Mouse (Mus musculus) MEL (cell line): ENCODE results near the gene Ccna1. TPM values are rescaled to one million over a fixed set of nuclear protein-coding genes. Genes with fewer than 3 reads are reported as not detected.

Source experiments
- DNase-seq: peaks from one replicate; pipeline ENCODE4 v3.0.0; 2011; ENCODE audit warnings: low read depth, low spot score
- H3K27ac ChIP-seq: 2 replicates; pipeline ENCODE4 v1.5.1; 2012; ENCODE audit warnings: low read depth, mild to moderate bottlenecking, control low read depth, low read length, moderate library complexity; ENCODE audit not compliant: control insufficient read depth
- H3K27me3 ChIP-seq, 2 experiments: fragments of 150-350 bp in 1 of 2; sonication (generic) in 1 of 2; 2 replicates each; pipeline ENCODE4 v1.6.1; 2012; ENCODE audit warnings: low read length in 2 of 2, mild to moderate bottlenecking in 2 of 2, improper control_type of control experiment in 1 of 2, moderate library complexity in 1 of 2; ENCODE audit not compliant: insufficient read depth in 2 of 2, control insufficient read depth in 1 of 2
- H3K36me3 ChIP-seq, 2 experiments: 2 replicates each; pipeline ENCODE4 v1.6.1; 2012 to 2014; ENCODE audit warnings: low read length in 2 of 2, improper control_type of control experiment in 1 of 2, inconsistent platforms in 1 of 2, mild to moderate bottlenecking in 1 of 2; ENCODE audit not compliant: insufficient read depth in 2 of 2, control insufficient read depth in 1 of 2
- H3K4me1 ChIP-seq, 2 experiments: fragments of 150-350 bp in 1 of 2; sonication (generic) in 1 of 2; 2 replicates each; pipeline ENCODE4 v1.6.1; 2012; ENCODE audit warnings: low read length in 2 of 2, improper control_type of control experiment in 1 of 2, mild to moderate bottlenecking in 1 of 2; ENCODE audit not compliant: insufficient read depth in 2 of 2, control insufficient read depth in 1 of 2
- H3K4me3 ChIP-seq, 2 experiments: fragments of 150-350 bp in 1 of 2; sonication (generic) in 1 of 2; 2 replicates each; pipeline ENCODE4 v1.5.1; 2012; ENCODE audit warnings: low read depth in 2 of 2, low read length in 2 of 2, mild to moderate bottlenecking in 2 of 2, moderate library complexity in 2 of 2, control low read depth in 1 of 2, improper control_type of control experiment in 1 of 2; ENCODE audit not compliant: control insufficient read depth in 1 of 2, insufficient read depth in 1 of 2
- H3K79me2 ChIP-seq: 2 replicates; pipeline ENCODE4 v1.6.1; 2012; ENCODE audit warnings: mild to moderate bottlenecking, low read length, moderate library complexity; ENCODE audit not compliant: control insufficient read depth, poor library complexity, insufficient read depth
- H3K9ac ChIP-seq: 2 replicates; pipeline ENCODE4 v1.6.1; 2012; ENCODE audit warnings: low read depth, mild to moderate bottlenecking, control low read depth, low read length, moderate library complexity; ENCODE audit not compliant: control insufficient read depth, poor library complexity, severe bottlenecking
- H3K9me3 ChIP-seq: fragments of 150-350 bp; sonication (generic); replicated peaks from 2 replicates; pipeline ENCODE4 v1.6.1; 2012; ENCODE audit warnings: mild to moderate bottlenecking, low read length, improper control_type of control experiment, moderate library complexity; ENCODE audit not compliant: insufficient read depth
- CHD1 ChIP-seq: IDR thresholded peaks from 2 replicates; pipeline ENCODE4 v1.6.1; 2012; ENCODE audit warnings: low read depth, mild to moderate bottlenecking, inconsistent platforms, low read length, improper control_type of control experiment
- EP300 ChIP-seq, 2 experiments: IDR thresholded peaks; 2 replicates each; pipeline ENCODE4 v1.6.1; 2011; ENCODE audit warnings: improper control_type of control experiment in 2 of 2, low read length in 2 of 2, low read depth in 1 of 2, mild to moderate bottlenecking in 1 of 2
- GATA1 ChIP-seq: IDR thresholded peaks from 2 replicates; pipeline ENCODE4 v1.6.1; 2011; ENCODE audit warnings: low read depth, low read length, improper control_type of control experiment
- HCFC1 ChIP-seq: IDR thresholded peaks from 2 replicates; pipeline ENCODE4 v1.6.1; 2012; ENCODE audit warnings: low read depth, mild to moderate bottlenecking, inconsistent platforms, low read length, improper control_type of control experiment, moderate library complexity
- JUND ChIP-seq: IDR thresholded peaks from 2 replicates; pipeline ENCODE4 v1.6.1; 2011; ENCODE audit warnings: low read depth, mild to moderate bottlenecking, improper control_type of control experiment, low read length
- MAFK ChIP-seq: IDR thresholded peaks from 2 replicates; pipeline ENCODE4 v1.6.1; 2011; ENCODE audit warnings: low read depth, mild to moderate bottlenecking, low read length, improper control_type of control experiment, borderline replicate concordance
- MXI1 ChIP-seq: IDR thresholded peaks from 2 replicates; pipeline ENCODE4 v1.6.1; 2011; ENCODE audit warnings: mild to moderate bottlenecking, low read depth, low read length, improper control_type of control experiment
- MYC ChIP-seq: IDR thresholded peaks from 2 replicates; pipeline ENCODE4 v1.6.1; 2011; ENCODE audit warnings: low read depth, mild to moderate bottlenecking, low read length, improper control_type of control experiment, moderate library complexity
- polyA plus RNA-seq, 2 experiments: library from polyadenylated mRNA; stranded (reverse) in 1 of 2; unstranded in 1 of 2; fragments of >175 nt in 1 of 2; fragments of >200 nt in 1 of 2; gene quantifications; 2 replicates each; pipeline versions ENCODE4 v1.2.1 to v1.2.4; 2012; ENCODE audit warnings: low replicate concordance in 2 of 2, low read depth in 1 of 2; ENCODE audit not compliant: insufficient read length in 2 of 2, insufficient read depth in 1 of 2, missing spikeins in 1 of 2
- total RNA-seq: library from RNA; depleted of rRNA; stranded (reverse); fragments of 300-350 nt; gene quantifications from 2 replicates; pipeline ENCODE4 v1.2.3, GENCODE M21; 2012

The Ccna1 gene
- total and polyA plus RNA-seq, 3 experiments = not detected

DNA sequence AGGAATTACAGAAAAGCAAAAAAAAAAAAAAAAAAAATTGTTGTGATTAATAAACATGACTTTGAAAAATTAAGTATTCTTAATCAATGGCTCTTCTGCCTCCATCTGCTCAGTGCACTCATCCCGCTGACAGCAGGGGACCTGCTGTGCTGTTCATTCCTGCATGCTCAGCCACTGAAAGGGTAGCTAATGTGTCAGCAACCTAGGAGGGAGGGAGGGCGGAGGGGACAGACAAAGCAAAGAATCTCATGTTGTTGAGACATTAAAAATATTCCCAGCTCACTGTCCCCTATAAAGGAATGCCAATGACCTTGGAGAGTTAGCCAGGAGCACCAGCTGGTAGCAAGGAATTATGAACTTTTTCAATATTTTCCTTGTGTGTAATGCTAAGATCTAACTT, 42.7 kb upstream of the Ccna1 start:
- Histone ChIP-seq H3K27me3 (peaks cover 0 to 2% of the 10 kb centered on the region in 2 experiments; a peak in 3 of 4 replicates), H3K9ac (no peak overlapping the region), H3K79me2 (no peaks in the 10 kb centered on the region), H3K4me1 (no peaks in the 10 kb centered on the region), H3K36me3 (no peaks in the 10 kb centered on the region), H3K4me3 (no peak overlapping the region), H3K9me3 (no peaks in the 10 kb centered on the region), H3K27ac (no peak overlapping the region)
- no peak for TF ChIP-seq GATA1
- no peak for TF ChIP-seq EP300 (IDR thresholded peaks at IDR 0.05; ENCODE audit: low read depth in 1 of 2, low read length in 2 of 2)
- TF ChIP-seq JUND = no peak
- no peak for DNase-seq

- Histone ChIP-seq H3K36me3 (no peaks in the 10 kb centered on the region), H3K9me3 (no peaks in the 10 kb centered on the region), H3K79me2 (no peaks in the 10 kb centered on the region), H3K27ac (no peak overlapping the region), H3K27me3 (peaks cover 0 to 2% of the 10 kb centered on the region in 2 experiments; a peak in 3 of 4 replicates), H3K4me1 (no peaks in the 10 kb centered on the region), H3K4me3 (no peak overlapping the region), H3K9ac (no peak overlapping the region)
- no peak for DNase-seq
- TF ChIP-seq CHD1 = no peak
These were observed 41.9 kb upstream of the Ccna1 start for GRCm38 (mm10) chr3:55097186-55097585.

DNA sequence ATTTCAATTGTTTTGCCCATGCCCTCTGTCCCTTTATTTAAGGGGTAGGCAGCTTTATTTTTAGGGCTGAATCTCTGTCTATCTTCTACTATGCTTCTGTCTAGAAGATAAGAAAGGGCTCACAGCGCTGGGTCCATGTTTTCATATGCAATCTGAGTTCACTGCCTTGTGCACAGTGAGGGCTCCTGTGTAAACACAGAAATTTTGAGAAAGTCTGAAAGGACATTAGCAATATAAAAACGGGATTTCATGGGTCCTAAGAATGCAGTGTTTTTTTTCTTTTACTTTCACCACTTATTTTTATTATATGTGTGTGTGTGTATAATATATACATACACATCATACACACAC, 41.3 kb upstream of the Ccna1 start:
- H3K79me2 ChIP-seq = no peaks in the 10 kb centered on the region
- no peak overlapping the region for H3K9ac ChIP-seq
- DNase-seq = no peak
- H3K36me3 ChIP-seq = no peaks in the 10 kb centered on the region
- H3K9me3 ChIP-seq = no peaks in the 10 kb centered on the region
- H3K4me1 ChIP-seq = no peaks in the 10 kb centered on the region
- H3K27ac ChIP-seq = no peak overlapping the region
- no peak for TF ChIP-seq MYC
- no peak overlapping the region for H3K4me3 ChIP-seq
- peaks cover 0 to 2% of the 10 kb centered on the region in 2 experiments; a peak in 3 of 4 replicates for H3K27me3 ChIP-seq

- H3K36me3 ChIP-seq = no peaks in the 10 kb centered on the region
- H3K4me1 ChIP-seq = no peaks in the 10 kb centered on the region
- no peaks in the 10 kb centered on the region for H3K79me2 ChIP-seq
- no peak for TF ChIP-seq MXI1
- peak; percentile 62; the same call in 1 of the 2 replicates for TF ChIP-seq HCFC1
- TF ChIP-seq MAFK = no peak
- no peak for DNase-seq
- H3K27ac ChIP-seq = no peak overlapping the region
- no peak overlapping the region for H3K9ac ChIP-seq
- H3K9me3 ChIP-seq = no peaks in the 10 kb centered on the region
- H3K4me3 ChIP-seq = no peak overlapping the region
- peaks cover 0 to 2% of the 10 kb centered on the region in 2 experiments; a peak in 3 of 4 replicates for H3K27me3 ChIP-seq
These were observed 40.8 kb upstream of the Ccna1 start for GRCm38 (mm10) chr3:55095968-55096654.
